29 mouse cellular contexts compared by ENCODE assay signal in the genomic region with DNA sequence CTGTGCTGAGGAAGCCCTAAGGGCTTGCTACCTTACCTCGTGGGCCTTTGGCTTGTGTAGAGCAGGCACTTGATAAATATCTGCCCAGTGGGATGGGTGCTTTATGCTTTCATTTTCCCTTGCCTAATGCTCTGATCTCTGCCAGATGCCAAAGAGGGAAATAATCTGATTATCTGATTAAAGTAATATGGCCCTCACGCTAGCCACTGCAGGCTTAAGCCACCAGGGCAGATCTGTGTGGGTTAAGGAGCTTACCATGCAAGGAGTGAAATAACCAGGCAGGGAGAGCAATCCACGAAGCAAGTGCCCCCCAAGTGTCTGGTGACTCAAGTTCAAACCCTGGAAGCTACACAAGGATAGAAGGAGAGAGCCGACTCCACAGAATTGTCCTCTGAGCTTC. TPM values are rescaled to one million over a fixed set of nuclear protein-coding genes. Genes with fewer than 3 reads are reported as not detected.
A peak's percentile ranks its signal among the peaks of the same experiment; 100 is the strongest.
DNase-seq lines count a peak whose midpoint lies in the region; ATAC-seq lines count a peak whose summit lies in the region.
"Had no signal": no experiment of that assay in that cellular context is flagged by ENCODE, and none has a peak within 500 bp of the region (broad histone marks: within the 10 kb centered on the region; RNA-seq: fewer than 3 reads in every experiment).

No protein-coding gene starts in this region.

- 0 out of 2 replicates have a peak overlapping the region, but pooled peaks have one; percentile 7 for H3K9ac ChIP-seq in midbrain, embryonic 16.5 days (ENCODE audit: low read depth, low read length)
- H3K9ac ChIP-seq: embryonic facial prominence, embryonic 13.5 days; forebrain, embryonic 12.5 days; forebrain, embryonic 15.5 days; heart, embryonic 13.5 days had no signal

- H3K9me3 ChIP-seq in midbrain, embryonic 16.5 days (replicated peaks; ENCODE audit: control insufficient read depth, low read length, poor library complexity, severe bottlenecking): no peaks in the 10 kb centered on the region
- no peaks in the 10 kb centered on the region for H3K9me3 ChIP-seq in midbrain, embryonic 10.5 days (replicated peaks)
- H3K9me3 ChIP-seq: embryonic facial prominence, embryonic 10.5 days; embryonic facial prominence, embryonic 13.5 days; forebrain, embryonic 12.5 days; forebrain, embryonic 15.5 days; heart, embryonic 10.5 days; heart, embryonic 13.5 days had no signal

- intact Hi-C loops in left cerebral cortex, postnatal 14 days (cut with DNase I): loop anchor here (5.0 kb wide), 2 partner anchors 74 to 161 kb away; no protein-coding TSS in a partner anchor

- ATAC-seq in midbrain, embryonic 16.5 days: no peak
- ATAC-seq: activated CD4-positive, CD25-positive, alpha-beta regulatory T cell, adult 4 months; forebrain, embryonic 15.5 days; hindbrain, embryonic 16.5 days had no signal

- no peak overlapping the region for H3K4me2 ChIP-seq in midbrain, embryonic 16.5 days (ENCODE audit: low read length)
- H3K4me2 ChIP-seq: embryonic facial prominence, embryonic 13.5 days; forebrain, embryonic 12.5 days; forebrain, embryonic 15.5 days; heart, embryonic 13.5 days had no signal

- 50% methylated on average over 4 of the region's 4 CpGs for WGBS in midbrain, embryonic 16.5 days
- WGBS in midbrain, embryonic 10.5 days: 59% methylated on average over 4 of the region's 4 CpGs

- no peaks in the 10 kb centered on the region for H3K36me3 ChIP-seq in midbrain, embryonic 16.5 days (ENCODE audit: control insufficient read depth, insufficient read depth, low read length)
- no peaks in the 10 kb centered on the region for H3K36me3 ChIP-seq in midbrain, embryonic 10.5 days
- H3K36me3 ChIP-seq: embryonic facial prominence, embryonic 10.5 days; embryonic facial prominence, embryonic 13.5 days; forebrain, embryonic 12.5 days; forebrain, embryonic 15.5 days; heart, embryonic 10.5 days; heart, embryonic 13.5 days had no signal

- H3K27me3 ChIP-seq in midbrain, embryonic 16.5 days (ENCODE audit: control insufficient read depth, insufficient read depth, low read depth, low read length): peaks cover 3% of the 10 kb centered on the region
- peaks cover 18% of the 10 kb centered on the region; the same call in 1 of the 2 replicates for H3K27me3 ChIP-seq in midbrain, embryonic 10.5 days (ENCODE audit: low read depth, poor library complexity, severe bottlenecking)
- H3K27me3 ChIP-seq: forebrain, embryonic 15.5 days had no signal

- H3K4me1 ChIP-seq in midbrain, embryonic 16.5 days (ENCODE audit: control insufficient read depth, insufficient read depth, low read length): no peaks in the 10 kb centered on the region
- H3K4me1 ChIP-seq in midbrain, embryonic 10.5 days: peaks cover 2% of the 10 kb centered on the region; the same call in 1 of the 2 replicates
- H3K4me1 ChIP-seq: embryonic facial prominence, embryonic 10.5 days; embryonic facial prominence, embryonic 13.5 days; forebrain, embryonic 12.5 days; forebrain, embryonic 15.5 days; heart, embryonic 10.5 days; heart, embryonic 13.5 days had no signal

- no peak overlapping the region for H3K4me3 ChIP-seq in midbrain, embryonic 16.5 days (ENCODE audit: low read depth, low read length)
- no peak overlapping the region for H3K4me3 ChIP-seq in midbrain, embryonic 10.5 days
- H3K4me3 ChIP-seq: embryonic facial prominence, embryonic 10.5 days; embryonic facial prominence, embryonic 13.5 days; erythroblast, embryonic 14.5 days; forebrain, embryonic 12.5 days; forebrain, embryonic 15.5 days; heart, adult 2 months; heart, embryonic 10.5 days; heart, embryonic 13.5 days had no signal

- DNase-seq in midbrain, embryonic 10.5 days (ENCODE audit: low spot score): no peak
- DNase-seq in NIH3T3 (ENCODE audit: low read depth): peak; percentile 46
- peak; percentile 43 for DNase-seq in retina, embryonic 14.5 days (ENCODE audit: low spot score)
- no peak for DNase-seq in lung, postnatal 36 days
- DNase-seq in right cerebral cortex, postnatal 4 days: no peak
- no peak for DNase-seq in left cerebral cortex, postnatal 14 days (ENCODE audit: low spot score in 2 of 2)
- DNase-seq: adrenal gland, adult 8-10 months; adrenal gland, postnatal 25 days; cerebellum, adult 11-12 months; cerebellum, adult 8-10 months; cerebellum, postnatal 10 days; cerebellum, postnatal 36 days; embryo, embryonic 11 days; gastrocnemius, postnatal 10 days; gastrocnemius, postnatal 36 days; heart, adult 2 months; heart, postnatal 14 days; heart, postnatal 4 days had no signal

- no peak overlapping the region for H3K27ac ChIP-seq in midbrain, embryonic 16.5 days (ENCODE audit: low read length)
- no peak overlapping the region for H3K27ac ChIP-seq in midbrain, embryonic 10.5 days (replicated peaks)
- H3K27ac ChIP-seq: embryonic facial prominence, embryonic 10.5 days; embryonic facial prominence, embryonic 13.5 days; forebrain, embryonic 12.5 days; forebrain, embryonic 15.5 days; heart, adult 2 months; heart, embryonic 10.5 days; heart, embryonic 13.5 days had no signal

RNA-seq across cellular contexts. Expression of gene Dagla, which starts 27.0 kb away (rescaled TPM):
- 11.8 and 14.1 TPM in 2 replicates for polyA plus RNA-seq in midbrain, embryonic 16.5 days (2015; fragmentation: Nextera tagmentation; extraction: Ambion mirVana)
- 1.8 and 2.7 TPM in 2 replicates for polyA plus RNA-seq in midbrain, embryonic 10.5 days (2016; fragmentation: Nextera tagmentation; extraction: Ambion mirVana)
- 10 to 100 TPM; 84.2 to 85.4 TPM for total RNA-seq in left cerebral cortex, postnatal 14 days (2021)

RNA-seq across cellular contexts. Expression of gene Syt7, which starts 57.2 kb away (rescaled TPM):
- polyA plus RNA-seq in midbrain, embryonic 16.5 days (2015; fragmentation: Nextera tagmentation; extraction: Ambion mirVana): 13.6 and 15.5 TPM in 2 replicates
- polyA plus RNA-seq in midbrain, embryonic 10.5 days (2016; fragmentation: Nextera tagmentation; extraction: Ambion mirVana): 1.6 and 2.2 TPM in 2 replicates
- total RNA-seq in left cerebral cortex, postnatal 14 days (2021): 100 to 1,000 TPM; 279 to 314 TPM
- total RNA-seq: granulocyte monocyte progenitor cell, adult 5-6 weeks had no signal
- polyA plus RNA-seq: erythroblast, embryonic 14.5 days had no signal

Comparison
In these comparisons a context has a peak if more than half of its experiments do, and no peak if none do; other contexts are left out.
1. DNase-seq: peak in NIH3T3 (single experiment) and retina, embryonic 14.5 days (single experiment); none in midbrain, embryonic 10.5 days (single experiment), lung, postnatal 36 days (single experiment), right cerebral cortex, postnatal 4 days (single experiment) and left cerebral cortex, postnatal 14 days (0 of 2).